Mouse (Mus musculus): ENCODE measurements around the gene Csrnp1. TPM values are rescaled to one million over a fixed set of nuclear protein-coding genes. Genes with fewer than 3 reads are reported as not detected.
A peak's percentile ranks its signal among the peaks of the same experiment; 100 is the strongest.

Csrnp1 gene
- polyA plus RNA-seq, 1 experiment from 2014 or later, result 6.8 TPM

DNA sequence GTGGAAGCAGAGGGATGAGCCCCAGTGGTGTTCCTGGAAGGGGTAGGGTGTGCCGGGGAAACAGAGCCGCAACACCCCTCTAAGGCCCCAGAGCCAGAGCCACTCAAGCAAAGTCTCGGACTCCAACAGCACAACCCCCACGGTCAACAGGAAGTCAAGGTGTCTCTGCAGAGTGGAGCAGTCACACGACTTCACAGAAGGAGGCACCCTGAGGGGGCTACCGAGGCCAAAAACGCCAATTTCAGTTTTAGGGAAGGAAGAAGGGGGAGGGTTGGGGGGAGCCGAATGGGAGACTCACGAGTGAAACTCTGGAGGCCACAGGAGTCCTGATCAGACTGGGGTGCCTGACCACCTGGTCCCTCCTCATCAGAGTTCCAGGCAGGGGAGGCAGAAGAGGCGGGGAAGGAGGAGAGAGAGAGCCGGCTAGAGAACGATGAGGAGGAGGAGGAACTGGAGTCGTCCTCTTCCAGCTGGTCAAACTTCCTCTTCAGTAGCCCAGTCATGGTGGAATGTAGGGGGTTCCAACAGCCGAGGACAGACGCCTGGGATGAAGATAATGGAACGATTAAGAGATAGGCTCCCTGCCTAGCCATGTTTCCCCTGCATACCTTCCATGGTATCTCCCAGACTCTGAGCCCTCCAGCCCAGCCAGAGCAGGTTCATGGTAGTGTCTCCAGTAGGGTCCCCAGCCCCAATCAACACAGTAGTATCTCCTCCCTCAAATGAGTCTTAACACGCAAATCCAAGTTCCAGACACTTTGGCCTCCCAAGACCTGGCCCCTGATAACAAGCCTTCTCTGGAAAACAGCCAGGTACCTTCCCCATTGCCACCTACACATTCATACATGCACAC lies 7.5 kb downstream of the Csrnp1 start:
- Histone ChIP-seq H3K27me3 (replicated peaks) (no peaks in the 10 kb centered on the region), H3K27ac (replicated peaks) (peak overlapping the region; percentile 78), H3K9ac (peak overlapping the region; percentile 65), H3K4me1 (peaks cover 58% of the 10 kb centered on the region), H3K9me3 (no peaks in the 10 kb centered on the region), H3K4me3 (peak overlapping the region; percentile 4; the same call in 1 of the 2 replicates), H3K4me2 (peak overlapping the region; percentile 45), H3K36me3 (peaks cover 37% of the 10 kb centered on the region)
- ATAC-seq (ENCODE audit: extremely low read depth, insufficient number of reproducible peaks, low FRiP score, low TSS enrichment), result no peak
- 22% methylated on average over 17 of the region's 17 CpGs for WGBS

- Histone ChIP-seq H3K36me3 (peaks cover 46% of the 10 kb centered on the region), H3K9ac (no peak overlapping the region), H3K9me3 (no peaks in the 10 kb centered on the region), H3K4me1 (peaks cover 54% of the 10 kb centered on the region), H3K27me3 (replicated peaks) (no peaks in the 10 kb centered on the region), H3K4me2 (no peak overlapping the region), H3K27ac (replicated peaks) (no peak overlapping the region), H3K4me3 (no peak overlapping the region)
- whole genome bisulfite sequencing, result 93% methylated on average over 4 of the region's 4 CpGs
- no peak for ATAC-seq (ENCODE audit: extremely low read depth, insufficient number of reproducible peaks, low FRiP score, low TSS enrichment)
These were observed 9.2 kb downstream of the Csrnp1 start for GRCm38 (mm10) chr9:119975286-119975685.

- peaks cover 46% of the 10 kb centered on the region for H3K36me3 ChIP-seq
- H3K4me3 ChIP-seq, result no peak overlapping the region
- peaks cover 53% of the 10 kb centered on the region for H3K4me1 ChIP-seq
- H3K4me2 ChIP-seq, result no peak overlapping the region
- H3K9ac ChIP-seq, result no peak overlapping the region
- H3K9me3 ChIP-seq, result no peaks in the 10 kb centered on the region
- no peak overlapping the region for H3K27ac ChIP-seq (replicated peaks)
- WGBS, result 79% methylated on average over 5 of the region's 5 CpGs
- ATAC-seq (ENCODE audit: extremely low read depth, insufficient number of reproducible peaks, low FRiP score, low TSS enrichment), result no peak
- H3K27me3 ChIP-seq (replicated peaks), result no peaks in the 10 kb centered on the region
These were observed 9.8 kb downstream of the Csrnp1 start for GRCm38 (mm10) chr9:119974609-119975008.

DNA sequence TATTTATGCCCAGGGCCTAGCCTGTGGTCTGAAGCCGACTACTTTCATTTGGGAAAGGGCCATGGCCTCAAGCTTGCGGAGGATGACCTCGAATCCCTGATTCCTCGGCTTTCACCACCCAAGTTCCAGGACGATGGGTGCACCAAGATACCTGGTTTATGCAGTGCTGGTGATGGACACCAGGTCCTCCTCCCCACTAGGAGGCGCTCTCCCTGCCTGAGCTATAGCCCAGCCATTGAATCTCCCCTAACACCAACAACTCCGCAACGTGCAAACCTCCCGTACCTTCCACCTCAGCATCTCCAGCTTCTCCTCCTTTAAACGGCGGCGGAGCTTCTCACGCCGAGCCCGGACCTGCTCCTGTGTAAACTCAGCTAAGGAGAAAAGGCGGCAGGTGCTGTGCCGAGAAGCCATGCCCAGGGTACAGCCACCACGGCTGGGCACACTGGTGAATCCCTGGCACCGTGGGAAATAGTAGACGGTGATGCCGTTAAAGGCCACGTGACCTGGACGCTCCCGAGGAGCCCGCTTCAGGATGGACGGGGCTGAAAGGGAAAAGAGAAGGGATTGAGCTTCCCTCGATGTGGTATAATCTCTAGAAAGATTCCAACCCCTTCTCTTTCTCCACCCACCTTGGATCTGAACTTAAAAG lies 10.5 kb downstream of the Csrnp1 start:
- Histone ChIP-seq H3K36me3 (peaks cover 46% of the 10 kb centered on the region), H3K4me2 (no peak overlapping the region), H3K27me3 (replicated peaks) (no peaks in the 10 kb centered on the region), H3K27ac (replicated peaks) (no peak overlapping the region), H3K4me3 (no peak overlapping the region), H3K9me3 (no peaks in the 10 kb centered on the region), H3K9ac (no peak overlapping the region), H3K4me1 (peaks cover 53% of the 10 kb centered on the region)
- ATAC-seq (ENCODE audit: extremely low read depth, insufficient number of reproducible peaks, low FRiP score, low TSS enrichment), result no peak
- 89% methylated on average over 27 of the region's 27 CpGs for WGBS

GRCm38 (mm10) chr9:119973281-119973680 lies 11.2 kb downstream of the Csrnp1 start:
- Histone ChIP-seq H3K36me3 (peaks cover 46% of the 10 kb centered on the region), H3K27me3 (replicated peaks) (no peaks in the 10 kb centered on the region)

DNA sequence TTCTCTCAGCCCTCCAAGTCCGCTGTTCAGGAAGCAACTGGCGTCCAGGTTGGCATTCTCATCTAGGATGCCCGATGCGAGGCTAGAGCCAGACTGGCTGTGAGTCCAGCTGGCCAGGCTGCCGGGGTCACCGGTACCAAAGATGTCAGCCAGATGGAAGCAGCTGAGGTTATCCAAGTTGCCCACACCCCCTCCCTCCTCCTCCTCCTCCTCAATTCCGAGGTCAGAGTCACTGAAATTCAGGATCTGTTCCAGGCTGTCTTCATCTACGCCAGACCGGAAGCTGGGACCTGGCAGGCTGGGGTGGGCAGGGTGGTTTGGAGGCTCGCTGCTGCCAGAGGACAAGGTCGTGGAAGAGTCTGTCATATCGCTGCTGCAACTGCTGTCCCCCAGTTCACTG lies 11.9 kb downstream of the Csrnp1 start:
- Histone ChIP-seq H3K9ac (no peak overlapping the region), H3K4me3 (no peak overlapping the region), H3K27me3 (replicated peaks) (no peaks in the 10 kb centered on the region), H3K27ac (replicated peaks) (no peak overlapping the region), H3K9me3 (no peaks in the 10 kb centered on the region), H3K36me3 (peaks cover 46% of the 10 kb centered on the region), H3K4me2 (no peak overlapping the region), H3K4me1 (peaks cover 42% of the 10 kb centered on the region)
- ATAC-seq (ENCODE audit: extremely low read depth, insufficient number of reproducible peaks, low FRiP score, low TSS enrichment), result no peak
- 84% methylated on average over 12 of the region's 12 CpGs for WGBS

More at GRCm38 (mm10) chr9:119973281-119973680, 11.2 kb downstream of the Csrnp1 start:
- no peak overlapping the region for H3K4me3 ChIP-seq
- H3K27ac ChIP-seq (replicated peaks), result no peak overlapping the region
- no peak overlapping the region for H3K4me2 ChIP-seq
- WGBS, result 92% methylated on average over 23 of the region's 23 CpGs
- no peaks in the 10 kb centered on the region for H3K9me3 ChIP-seq
- no peak overlapping the region for H3K9ac ChIP-seq
- no peak for ATAC-seq (ENCODE audit: extremely low read depth, insufficient number of reproducible peaks, low FRiP score, low TSS enrichment)
- peaks cover 49% of the 10 kb centered on the region for H3K4me1 ChIP-seq

DNA sequence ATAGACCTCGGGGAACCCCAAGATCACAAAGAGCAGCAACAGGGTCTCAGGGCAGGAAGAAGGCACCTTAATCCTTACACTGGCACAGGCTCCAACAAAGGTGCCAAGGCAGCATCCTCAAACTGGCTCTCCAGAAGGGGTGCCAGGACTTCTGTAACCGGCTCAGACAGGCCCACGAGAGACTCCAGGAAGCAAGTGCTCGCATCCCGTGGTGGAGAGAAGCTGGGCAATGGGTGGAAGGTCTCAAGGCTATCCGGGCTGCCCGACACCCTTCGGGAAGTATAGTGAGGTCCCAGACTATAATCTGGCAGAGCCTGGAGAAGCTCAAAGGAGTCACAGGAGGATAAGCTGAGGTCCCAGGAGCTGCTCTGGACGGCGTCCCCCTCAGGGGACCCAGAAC lies 12.3 kb downstream of the Csrnp1 start:
- no peak overlapping the region for H3K4me3 ChIP-seq
- 89% methylated on average over 10 of the region's 10 CpGs for WGBS
- no peak overlapping the region for H3K27ac ChIP-seq (replicated peaks)

DNA sequence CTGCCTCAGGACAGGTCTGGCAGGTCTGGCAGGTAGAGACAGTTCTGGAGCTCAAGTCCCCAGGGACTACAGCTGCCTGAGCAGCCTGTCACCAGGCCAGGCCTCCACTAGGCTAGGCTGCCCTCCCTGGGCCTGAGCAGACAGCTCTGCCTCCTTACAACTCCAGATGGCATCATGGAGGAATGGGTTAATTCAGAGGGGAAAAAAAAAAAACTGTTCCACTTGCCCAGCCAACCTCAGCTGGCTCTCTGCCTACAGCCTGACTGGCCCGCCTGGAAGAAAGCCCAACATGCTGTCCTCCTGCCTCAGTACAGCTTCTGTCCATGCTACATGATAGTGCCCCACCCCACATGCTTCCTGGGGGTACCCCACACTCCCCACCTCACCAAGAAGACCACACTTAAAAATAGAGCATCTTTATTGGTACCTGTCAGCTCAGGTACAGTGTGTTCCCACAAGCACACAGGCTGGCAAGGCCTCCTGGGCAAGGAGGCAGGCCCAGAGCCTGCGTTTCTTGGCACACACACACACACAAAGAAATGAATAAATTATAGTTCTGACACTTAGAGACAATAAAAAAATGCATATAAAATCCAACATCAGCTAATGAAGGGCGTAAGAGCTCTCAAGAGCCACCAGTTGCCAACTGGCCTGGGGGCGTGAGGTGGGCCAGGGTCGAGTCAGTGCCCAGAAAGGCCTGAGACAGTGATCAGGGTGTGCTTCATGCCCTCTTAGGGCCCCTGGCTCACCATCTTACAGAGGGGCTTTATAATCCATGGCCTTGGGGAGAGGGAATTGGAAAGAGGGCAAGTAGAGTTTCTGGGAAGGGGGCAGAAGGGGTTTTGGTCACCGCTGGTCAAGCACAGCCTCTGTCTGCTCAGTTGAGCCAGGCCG lies 13.4 kb downstream of the Csrnp1 start:
- ATAC-seq (ENCODE audit: extremely low read depth, insufficient number of reproducible peaks, low FRiP score, low TSS enrichment), result no peak
- peak overlapping the region; percentile 57 for H3K9ac ChIP-seq
- H3K36me3 ChIP-seq, result peaks cover 46% of the 10 kb centered on the region
- 75% methylated on average over 7 of the region's 7 CpGs for WGBS
- H3K27ac ChIP-seq (replicated peaks), result peak overlapping the region; percentile 56
- peaks cover 27% of the 10 kb centered on the region for H3K4me1 ChIP-seq
- H3K4me3 ChIP-seq, result no peak overlapping the region
- no peak overlapping the region for H3K4me2 ChIP-seq
- H3K27me3 ChIP-seq (replicated peaks), result no peaks in the 10 kb centered on the region
- no peaks in the 10 kb centered on the region for H3K9me3 ChIP-seq

More for the DNA sequence above, 12.3 kb downstream of the Csrnp1 start:
- H3K4me2 ChIP-seq, result no peak overlapping the region
- H3K4me1 ChIP-seq, result peaks cover 38% of the 10 kb centered on the region
- peaks cover 46% of the 10 kb centered on the region for H3K36me3 ChIP-seq
- H3K9ac ChIP-seq, result no peak overlapping the region
- H3K27me3 ChIP-seq (replicated peaks), result no peaks in the 10 kb centered on the region
- H3K9me3 ChIP-seq, result no peaks in the 10 kb centered on the region
- ATAC-seq (ENCODE audit: extremely low read depth, insufficient number of reproducible peaks, low FRiP score, low TSS enrichment), result no peak

- peaks cover 28% of the 10 kb centered on the region for H3K4me1 ChIP-seq
- ATAC-seq (ENCODE audit: extremely low read depth, insufficient number of reproducible peaks, low FRiP score, low TSS enrichment), result no peak
- peak overlapping the region; percentile 56 for H3K27ac ChIP-seq (replicated peaks)
- WGBS, result 35% methylated on average over 6 of the region's 6 CpGs
- H3K9me3 ChIP-seq, result no peaks in the 10 kb centered on the region
- no peak overlapping the region for H3K4me3 ChIP-seq
- no peaks in the 10 kb centered on the region for H3K27me3 ChIP-seq (replicated peaks)
- H3K9ac ChIP-seq, result peak overlapping the region; percentile 57; the same call in 1 of the 2 replicates
- H3K4me2 ChIP-seq, result no peak overlapping the region
- H3K36me3 ChIP-seq, result peaks cover 43% of the 10 kb centered on the region
These were observed 14.2 kb downstream of the Csrnp1 start for GRCm38 (mm10) chr9:119970221-119970620.

- ATAC-seq (ENCODE audit: extremely low read depth, insufficient number of reproducible peaks, low FRiP score, low TSS enrichment), result no peak
- WGBS, result 82% methylated on average over 7 of the region's 7 CpGs
These were observed 14.6 kb downstream of the Csrnp1 start for GRCm38 (mm10) chr9:119969811-119970210.

More at GRCm38 (mm10) chr9:119969811-119970210, 14.6 kb downstream of the Csrnp1 start:
- Histone ChIP-seq H3K27me3 (replicated peaks) (no peaks in the 10 kb centered on the region), H3K9ac (no peak overlapping the region), H3K4me2 (no peak overlapping the region), H3K9me3 (no peaks in the 10 kb centered on the region), H3K27ac (replicated peaks) (peak overlapping the region; percentile 56; the same call in 1 of the 2 replicates), H3K4me1 (peaks cover 30% of the 10 kb centered on the region), H3K36me3 (peaks cover 38% of the 10 kb centered on the region), H3K4me3 (no peak overlapping the region)

All from heart, embryonic 13.5 days (tissue).